8 mouse cellular contexts compared by ENCODE assay signal in the genomic region with DNA sequence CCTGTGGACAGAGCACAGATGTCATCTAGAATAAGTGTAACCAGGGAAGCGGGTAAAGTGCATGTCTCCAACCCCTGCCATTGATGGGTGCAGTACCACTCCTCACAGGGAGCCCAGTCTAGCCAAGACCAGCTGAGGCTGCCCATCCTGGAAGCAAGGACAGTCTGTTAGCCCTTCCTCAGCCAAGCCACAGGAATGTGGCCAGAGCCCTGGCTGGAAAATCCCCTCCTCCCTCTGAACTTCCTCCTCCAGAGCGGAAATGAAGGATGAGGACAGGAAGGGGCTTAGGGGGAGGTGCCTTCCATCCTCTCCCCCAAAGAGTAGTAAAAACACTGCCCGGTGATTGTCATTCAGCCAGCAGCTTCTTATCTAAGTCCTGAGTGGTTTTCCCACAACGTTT.
DNase-seq lines count a peak whose midpoint lies in the region; ATAC-seq lines count a peak whose summit lies in the region.

No protein-coding gene starts in this region.

- WGBS in heart, embryonic 13.5 days, result 30% methylated on average over 4 of the region's 4 CpGs
- 43% methylated on average over 4 of the region's 4 CpGs for WGBS in limb, embryonic 10.5 days
- WGBS in stomach, embryonic 16.5 days, result 38% methylated on average over 4 of the region's 4 CpGs

- no peak for ATAC-seq in heart, embryonic 13.5 days (ENCODE audit: extremely low read depth, insufficient number of reproducible peaks, low FRiP score, low TSS enrichment)
- ATAC-seq in stomach, embryonic 16.5 days (ENCODE audit: insufficient read depth, low FRiP score), result 0 out of 2 replicates have a peak, but pooled peaks have one; percentile 8

- peaks cover 70% of the 10 kb centered on the region for H3K27me3 ChIP-seq in heart, embryonic 13.5 days (replicated peaks)
- H3K27me3 ChIP-seq in limb, embryonic 10.5 days (ENCODE audit: low read depth, poor library complexity, severe bottlenecking), result no peaks in the 10 kb centered on the region
- no peaks in the 10 kb centered on the region for H3K27me3 ChIP-seq in stomach, embryonic 16.5 days (ENCODE audit: control insufficient read depth, insufficient read depth, low read length)

- H3K9me3 ChIP-seq in heart, embryonic 13.5 days, result no peaks in the 10 kb centered on the region
- no peaks in the 10 kb centered on the region for H3K9me3 ChIP-seq in limb, embryonic 10.5 days (replicated peaks)
- no peaks in the 10 kb centered on the region for H3K9me3 ChIP-seq in stomach, embryonic 16.5 days (replicated peaks; ENCODE audit: control insufficient read depth, low read length)

- peak overlapping the region; percentile 1 for H3K9ac ChIP-seq in heart, embryonic 13.5 days
- H3K9ac ChIP-seq in stomach, embryonic 16.5 days (ENCODE audit: low read length), result no peak overlapping the region

- no peak overlapping the region for H3K4me3 ChIP-seq in heart, embryonic 13.5 days
- H3K4me3 ChIP-seq in limb, embryonic 10.5 days, result no peak overlapping the region
- no peak overlapping the region for H3K4me3 ChIP-seq in stomach, embryonic 16.5 days (replicated peaks; ENCODE audit: low read length)

- H3K4me1 ChIP-seq in heart, embryonic 13.5 days, result peaks cover 62% of the 10 kb centered on the region
- H3K4me1 ChIP-seq in limb, embryonic 10.5 days, result peaks cover 79% of the 10 kb centered on the region
- H3K4me1 ChIP-seq in stomach, embryonic 16.5 days (ENCODE audit: control insufficient read depth, insufficient read depth, low read length), result peaks cover 47% of the 10 kb centered on the region

- H3K27ac ChIP-seq in heart, embryonic 13.5 days (replicated peaks), result peak overlapping the region; percentile 85
- peak overlapping the region; percentile 87 for H3K27ac ChIP-seq in limb, embryonic 10.5 days
- peak overlapping the region; percentile 73 for H3K27ac ChIP-seq in stomach, embryonic 16.5 days (ENCODE audit: low read length)

- H3K4me2 ChIP-seq in heart, embryonic 13.5 days, result no peak overlapping the region
- H3K4me2 ChIP-seq in stomach, embryonic 16.5 days (ENCODE audit: low read depth, low read length), result no peak overlapping the region

- no peaks in the 10 kb centered on the region for H3K36me3 ChIP-seq in heart, embryonic 13.5 days
- H3K36me3 ChIP-seq in limb, embryonic 10.5 days, result no peaks in the 10 kb centered on the region
- no peaks in the 10 kb centered on the region for H3K36me3 ChIP-seq in stomach, embryonic 16.5 days (ENCODE audit: control insufficient read depth, insufficient read depth, low read length)

- DNase-seq in retina, postnatal 1 day, result peak; percentile 42
- DNase-seq in retina, embryonic 14.5 days (ENCODE audit: low spot score), result no peak
- DNase-seq in limb, embryonic 10.5 days (ENCODE audit: low spot score), result no peak
- no peak for DNase-seq in cerebellum, adult 18-20 months
- no peak for DNase-seq in frontal cortex, adult 2 months (ENCODE audit: extremely low spot score in 1 of 2, low spot score in 1 of 2)
- DNase-seq in left cerebral cortex, adult 11 months (ENCODE audit: low spot score), result no peak
